Mouse (Mus musculus) liver, embryonic 14.5 days (tissue): ENCODE measurements around the gene Ehhadh. TPM values are rescaled to one million over a fixed set of nuclear protein-coding genes. Genes with fewer than 3 reads are reported as not detected.

Experiments
- ATAC-seq: fragments of 200-750 bp; cut with Nextera tagmentation; 2 replicates; pipeline ENCODE4 v1.8.0; 2017; ENCODE audit warnings: moderate number of reproducible peaks, mild to moderate bottlenecking, moderate library complexity; ENCODE audit not compliant: insufficient read depth
- DNase-seq, 3 experiments: peaks; one replicate each; pipeline ENCODE4 v3.0.0-alpha.2; 2012 to 2013; ENCODE audit warnings: low read depth in 3 of 3, low spot score in 3 of 3
- H3K27ac ChIP-seq: fragments of 300-500 bp; sonication (generic); 2 replicates; pipeline ENCODE4 v1.5.1; 2014; ENCODE audit warnings: moderate library complexity, mild to moderate bottlenecking, control low read depth, inconsistent platforms
- H3K27me3 ChIP-seq: fragments of 300-500 bp; sonication (generic); 2 replicates; pipeline ENCODE4 v1.6.1; 2014; ENCODE audit warnings: mild to moderate bottlenecking, low read length, moderate library complexity; ENCODE audit not compliant: control insufficient read depth, insufficient read depth
- H3K36me3 ChIP-seq: fragments of 300-500 bp; sonication (generic); replicated peaks from 2 replicates; pipeline ENCODE4 v1.6.1; 2014; ENCODE audit warnings: low read depth; ENCODE audit not compliant: control insufficient read depth, insufficient read depth
- H3K4me1 ChIP-seq, 2 experiments: fragments of 200-500 bp in 1 of 2; fragments of 300-500 bp in 1 of 2; sonication (generic) in 1 of 2; replicated peaks; 2 replicates each; pipeline ENCODE4 v1.6.1; 2012 to 2014; ENCODE audit warnings: antibody characterized with exemption in 1 of 2, inconsistent platforms in 1 of 2, low read length in 1 of 2; ENCODE audit not compliant: control insufficient read depth in 2 of 2, insufficient read depth in 2 of 2
- H3K4me2 ChIP-seq: fragments of 300-500 bp; sonication (generic); 2 replicates; pipeline ENCODE4 v1.6.1; 2014; ENCODE audit warnings: low read depth, mild to moderate bottlenecking, control low read depth, moderate library complexity
- H3K4me3 ChIP-seq, 2 experiments: fragments of 200-500 bp in 1 of 2; fragments of 300-500 bp in 1 of 2; sonication (generic) in 1 of 2; 2 replicates each; pipeline ENCODE4 v1.5.1; 2012 to 2014; ENCODE audit warnings: low read depth in 2 of 2, low read length in 2 of 2, mild to moderate bottlenecking in 2 of 2, control low read depth in 1 of 2, inconsistent platforms in 1 of 2, moderate library complexity in 1 of 2; ENCODE audit not compliant: insufficient read depth in 1 of 2
- H3K9ac ChIP-seq: fragments of 300-500 bp; sonication (generic); replicated peaks from 2 replicates; pipeline ENCODE4 v1.6.1; 2014; ENCODE audit warnings: mild to moderate bottlenecking, control low read depth, moderate library complexity
- H3K9me3 ChIP-seq: fragments of 300-500 bp; sonication (generic); 2 replicates; pipeline ENCODE4 v1.6.1; 2016; ENCODE audit warnings: low read length, mixed read lengths; ENCODE audit not compliant: control insufficient read depth
- CTCF ChIP-seq: IDR thresholded peaks from 2 replicates; pipeline ENCODE4 v1.5.1; 2016; ENCODE audit warnings: antibody characterized with exemption, low read depth, control low read depth
- EP300 ChIP-seq: IDR thresholded peaks from 2 replicates; pipeline ENCODE4 v1.6.1; 2016; ENCODE audit warnings: antibody characterized with exemption, low read depth
- WGBS: fragments of 180-500 bp; shearing (Covaris S2); extraction: QIAGEN DNeasy Blood & Tissue Kit; methylation state at CpG from one replicate; pipeline ENCODE4 v1.1.7; 2014; ENCODE audit not compliant: insufficient replicate concordance; 5-methylcytosine and 5-hydroxymethylcytosine counted together
- polyA plus RNA-seq, 2 experiments: library from polyadenylated mRNA; depleted of rRNA in 1 of 2; stranded (reverse) in 1 of 2; unstranded in 1 of 2; fragments of >200 nt; fragmentation: Nextera tagmentation in 1 of 2; extraction: Ambion mirVana in 1 of 2; gene quantifications; 2 replicates each; pipeline versions ENCODE4 v1.2.1 to v1.2.3; 2012 to 2014

The Ehhadh gene
- polyA plus RNA-seq, 2 experiments = 7.7 to 8.1 TPM

DNA sequence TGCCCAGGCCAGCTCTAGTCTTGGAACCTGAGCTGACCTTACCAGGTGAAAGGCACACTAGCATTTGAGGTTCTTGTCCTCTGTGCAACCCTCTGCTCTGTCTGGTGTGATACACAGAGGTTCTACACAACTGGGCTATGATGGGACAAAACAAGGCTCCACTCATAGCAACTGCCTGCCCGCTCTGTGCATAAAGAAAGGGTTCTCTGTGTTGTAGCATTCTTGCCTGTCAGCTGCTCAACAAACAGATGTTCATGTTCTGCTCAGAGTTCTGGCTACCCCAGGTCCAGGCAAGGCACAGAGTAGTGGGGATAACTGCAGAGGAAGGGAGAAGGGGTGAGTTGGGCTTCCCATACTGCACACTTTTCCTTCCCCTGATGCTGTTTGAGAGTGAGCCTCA is 63.3 kb downstream of the Ehhadh start:
- no peak for TF ChIP-seq EP300
- no peak for TF ChIP-seq CTCF
- no peak overlapping the region for H3K27ac ChIP-seq
- H3K4me1 ChIP-seq = 0 out of 4 replicates have a peak, but pooled peaks cover 0 to 2% of the 10 kb centered on the region in 2 experiments
- H3K36me3 ChIP-seq = no peaks in the 10 kb centered on the region
- ATAC-seq (no peak), DNase-seq (no peak)
- no peaks in the 10 kb centered on the region for H3K27me3 ChIP-seq
- no peak overlapping the region for H3K4me3 ChIP-seq
- no peak overlapping the region for H3K9ac ChIP-seq
- 66% methylated on average over 1 of the region's 1 CpGs for WGBS
- H3K4me2 ChIP-seq = no peak overlapping the region
- H3K9me3 ChIP-seq = no peaks in the 10 kb centered on the region

DNA sequence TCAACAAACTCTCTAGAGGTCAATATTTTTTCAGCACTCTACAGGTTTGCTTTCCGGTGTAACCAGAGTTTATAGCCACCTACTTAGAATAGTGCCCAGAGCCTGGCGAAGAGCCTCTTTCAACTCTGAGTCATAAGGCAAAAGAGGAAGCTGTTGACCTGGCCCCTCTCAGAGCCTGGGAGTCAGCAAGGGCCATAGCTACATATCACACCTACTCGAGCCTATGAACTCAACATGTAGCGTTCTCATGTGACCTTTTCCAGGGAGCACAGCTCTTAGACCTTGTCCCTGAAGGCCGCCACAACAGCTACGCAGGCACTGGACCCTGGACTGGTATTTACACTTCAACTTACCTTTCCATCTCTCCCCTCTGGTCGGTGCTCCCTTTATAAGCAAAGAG is 67.8 kb downstream of the Ehhadh start:
- no peak overlapping the region for H3K27ac ChIP-seq
- 49% methylated on average over 7 of the region's 7 CpGs for WGBS
- no peaks in the 10 kb centered on the region for H3K27me3 ChIP-seq
- TF ChIP-seq CTCF (no peak), EP300 (no peak)
- H3K4me1 ChIP-seq = no peaks in the 10 kb centered on the region
- DNase-seq = no peak
- H3K9ac ChIP-seq = no peak overlapping the region
- H3K4me3 ChIP-seq = no peak overlapping the region
- H3K36me3 ChIP-seq = no peaks in the 10 kb centered on the region
- no peaks in the 10 kb centered on the region for H3K9me3 ChIP-seq
- H3K4me2 ChIP-seq = no peak overlapping the region
- ATAC-seq = no peak

DNA sequence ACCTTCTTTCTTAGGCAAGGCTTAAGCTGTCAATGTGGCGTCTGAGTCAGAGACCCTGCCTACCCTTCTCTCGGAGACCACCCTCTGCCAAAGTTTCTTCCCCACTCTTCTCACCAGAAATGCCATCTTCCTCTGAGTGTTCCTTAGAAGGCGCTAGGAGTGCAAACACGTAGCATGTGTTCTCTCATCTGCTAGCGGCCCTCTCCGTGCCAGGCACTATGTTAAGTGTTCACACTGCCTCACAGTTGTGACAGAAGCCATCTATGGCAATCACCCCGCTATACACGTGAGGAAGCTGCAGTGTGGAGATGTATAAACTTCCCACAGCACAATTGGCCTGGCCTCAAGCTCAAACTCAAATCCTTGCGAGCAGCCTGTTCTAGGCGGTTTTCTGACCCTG is 73.1 kb downstream of the Ehhadh start:
- WGBS = 66% methylated on average over 10 of the region's 10 CpGs
- Histone ChIP-seq H3K4me1 (no peaks in the 10 kb centered on the region), H3K27me3 (no peaks in the 10 kb centered on the region), H3K9me3 (no peaks in the 10 kb centered on the region), H3K4me3 (no peak overlapping the region), H3K9ac (no peak overlapping the region), H3K27ac (no peak overlapping the region), H3K36me3 (no peaks in the 10 kb centered on the region), H3K4me2 (no peak overlapping the region)
- ATAC-seq (no peak), DNase-seq (no peak)
- no peak for TF ChIP-seq CTCF
- no peak for TF ChIP-seq EP300

Other genes starting within 250 kb of the Ehhadh start
- gene 2510009E07Rik, start 93.1 kb downstream of the Ehhadh start, polyA plus RNA-seq (2012; rRNA removed) = 1.5 and 1.6 TPM in 2 replicates
- gene 2510009E07Rik, start 93.1 kb downstream of the Ehhadh start, polyA plus RNA-seq (2014; fragmentation: Nextera tagmentation; extraction: Ambion mirVana) = 1.9 and 2.1 TPM in 2 replicates
- gene Map3k13, start 6.5 kb upstream of the Ehhadh start, polyA plus RNA-seq (2012; rRNA removed) = 0.50 and 0.61 TPM in 2 replicates
- 0.30 and 0.38 TPM in 2 replicates for gene Map3k13, start 6.5 kb upstream of the Ehhadh start, polyA plus RNA-seq (2014; fragmentation: Nextera tagmentation; extraction: Ambion mirVana)
- 11.7 and 13.0 TPM in 2 replicates for gene Tmem41a, start 159.7 kb upstream of the Ehhadh start, polyA plus RNA-seq (2012; rRNA removed)
- 22.0 and 24.5 TPM in 2 replicates for gene Tmem41a, start 159.7 kb upstream of the Ehhadh start, polyA plus RNA-seq (2014; fragmentation: Nextera tagmentation; extraction: Ambion mirVana)
- 0.36 and 0.56 TPM in 2 replicates for gene Liph, start 207.9 kb upstream of the Ehhadh start, polyA plus RNA-seq (2012; rRNA removed)
- 0.80 and 0.88 TPM in 2 replicates for gene Liph, start 207.9 kb upstream of the Ehhadh start, polyA plus RNA-seq (2014; fragmentation: Nextera tagmentation; extraction: Ambion mirVana)
- 11.0 and 20.0 TPM in 2 replicates for gene Senp2, start 221.7 kb upstream of the Ehhadh start, polyA plus RNA-seq (2012; rRNA removed)
- gene Senp2, start 221.7 kb upstream of the Ehhadh start, polyA plus RNA-seq (2014; fragmentation: Nextera tagmentation; extraction: Ambion mirVana) = 37.2 and 40.4 TPM in 2 replicates